Mouse (Mus musculus): ENCODE results near the gene Gm10912.
A peak's percentile ranks its signal among the peaks of the same experiment; 100 is the strongest.

DNA sequence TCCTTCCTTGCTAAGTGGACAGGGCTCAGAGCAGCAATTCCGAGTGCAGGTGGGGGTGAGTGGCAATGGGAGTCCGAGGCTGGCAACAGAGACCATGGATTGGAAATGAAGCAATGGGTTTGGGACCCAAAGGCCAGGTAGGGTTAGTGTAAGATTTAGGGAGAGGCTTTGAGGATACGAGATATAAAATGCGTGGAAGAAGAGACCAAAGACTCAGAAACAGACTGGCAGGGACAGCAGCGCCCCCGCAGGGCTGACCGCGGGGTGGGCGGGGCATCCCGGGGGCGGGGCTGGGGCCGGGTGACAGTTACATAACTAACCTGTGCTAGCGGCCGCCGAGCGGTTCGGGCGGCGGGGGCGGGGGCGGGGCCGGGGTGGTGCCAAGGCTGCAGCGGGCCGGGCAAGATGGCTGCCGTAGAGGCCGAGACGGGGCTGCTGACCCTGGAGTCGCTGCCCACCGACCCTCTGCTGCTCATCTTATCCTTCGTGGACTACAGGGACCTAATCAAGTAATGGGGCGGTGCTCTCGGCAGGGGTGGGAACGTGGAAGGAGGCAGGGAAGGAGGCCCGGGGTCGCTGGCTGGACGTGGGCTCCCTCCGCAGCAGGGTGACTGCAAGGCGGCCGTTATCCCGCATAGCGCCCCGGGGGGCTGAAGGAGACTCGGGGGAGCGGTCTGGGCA, 38.0 kb upstream of the Gm10912 start, which contains the start of gene Fbxo3:
- TF ChIP-seq CTCF (IDR thresholded peaks at IDR 0.05; ENCODE audit: low read depth, low read length), result peak; percentile 23; the same call in 1 of the 2 replicates
- TF ChIP-seq POLR2A (IDR thresholded peaks at IDR 0.05; ENCODE audit: borderline replicate concordance, low read depth, low read length), result 0 out of 2 replicates have a peak, but pooled peaks have one; percentile 39

Measured in bone marrow macrophage, adult 2 months (primary cell).